In genomic region chr11:82886559-82886958, GRCm38 (mm10) we compare ENCODE assay signal across 1 mouse cellular context.
TF ChIP-seq lines count a peak whose summit lies in the region.

No protein-coding gene starts in this region.

TF ChIP-seq in CH12.LX, 34 proteins besides CTCF, POLR2A, EP300 and RAD21 (continued from another document):
- TF ChIP-seq MAFK (IDR thresholded peaks at IDR 0.05; ENCODE audit: insufficient replicate concordance, low read length) (no peak), MAX (IDR thresholded peaks at IDR 0.05; ENCODE audit: low read length) (no peak), MEF2A (IDR thresholded peaks at IDR 0.05; ENCODE audit: borderline replicate concordance, low read depth, low read length) (no peak)
